Mouse (Mus musculus) limb, embryonic 12.5 days (tissue): ENCODE measurements around the gene Atl3. TPM values are rescaled to one million over a fixed set of nuclear protein-coding genes. Genes with fewer than 3 reads are reported as not detected.

Experiments
- ATAC-seq: fragments of 200-750 bp; cut with Nextera tagmentation; 2 replicates; pipeline ENCODE4 v1.8.0; 2017; ENCODE audit warnings: low read depth, moderate TSS enrichment; ENCODE audit not compliant: insufficient number of reproducible peaks, insufficient read depth, low FRiP score, low TSS enrichment
- H3K27ac ChIP-seq: fragments of 300-500 bp; sonication (generic); 2 replicates; pipeline ENCODE4 v1.5.1; 2016; ENCODE audit warnings: mild to moderate bottlenecking, moderate library complexity
- H3K27me3 ChIP-seq: fragments of 300-500 bp; sonication (generic); 2 replicates; pipeline ENCODE4 v1.6.1; 2016; ENCODE audit warnings: mild to moderate bottlenecking, moderate library complexity
- H3K36me3 ChIP-seq: fragments of 300-500 bp; sonication (generic); 2 replicates; pipeline ENCODE4 v1.6.1; 2016; ENCODE audit warnings: mild to moderate bottlenecking, moderate library complexity
- H3K4me1 ChIP-seq: fragments of 300-500 bp; sonication (generic); replicated peaks from 2 replicates; pipeline ENCODE4 v1.6.1; 2016
- H3K4me2 ChIP-seq: fragments of 300-500 bp; sonication (generic); 2 replicates; pipeline ENCODE4 v1.6.1; 2016; ENCODE audit warnings: mild to moderate bottlenecking, moderate library complexity
- H3K4me3 ChIP-seq: fragments of 300-500 bp; sonication (generic); replicated peaks from 2 replicates; pipeline ENCODE4 v1.5.1; 2016; ENCODE audit warnings: mild to moderate bottlenecking
- H3K9ac ChIP-seq: fragments of 300-500 bp; sonication (generic); replicated peaks from 2 replicates; pipeline ENCODE4 v1.6.1; 2016; ENCODE audit warnings: mild to moderate bottlenecking, moderate library complexity
- H3K9me3 ChIP-seq: fragments of 300-500 bp; sonication (generic); 2 replicates; pipeline ENCODE4 v1.6.1; 2016; ENCODE audit warnings: mild to moderate bottlenecking, moderate library complexity
- WGBS: fragments of 180-500 bp; shearing (Covaris S2); methylation state at CpG from one replicate; pipeline ENCODE4 v1.1.7; 2016; 5-methylcytosine and 5-hydroxymethylcytosine counted together
- polyA plus RNA-seq: library from polyadenylated mRNA; unstranded; fragments of >200 nt; fragmentation: Nextera tagmentation; extraction: Ambion mirVana; gene quantifications from 2 replicates; pipeline ENCODE4 v1.2.1, GENCODE M21; 2016

Atl3 gene
- polyA plus RNA-seq, 1 experiment from 2014 or later: 11.9 TPM

- ATAC-seq: no peak
- Histone ChIP-seq H3K4me3 (no peak overlapping the region), H3K4me2 (no peak overlapping the region), H3K9me3 (no peaks in the 10 kb centered on the region), H3K9ac (no peak overlapping the region), H3K36me3 (peaks cover 52% of the 10 kb centered on the region), H3K27ac (no peak overlapping the region), H3K27me3 (no peaks in the 10 kb centered on the region), H3K4me1 (no peaks in the 10 kb centered on the region)
- 88% methylated on average over 5 of the region's 5 CpGs for WGBS
Observed at GRCm38 (mm10) chr19:7533891-7534290, 40.1 kb downstream of the Atl3 start.

- no peak overlapping the region for H3K4me3 ChIP-seq
Observed at GRCm38 (mm10) chr19:7548924-7549323, 55.1 kb downstream of the Atl3 start.

GRCm38 (mm10) chr19:7551550-7552300, 57.9 kb downstream of the Atl3 start:
- no peak overlapping the region for H3K27ac ChIP-seq
- H3K36me3 ChIP-seq: no peaks in the 10 kb centered on the region
- H3K9me3 ChIP-seq: no peaks in the 10 kb centered on the region
- no peak overlapping the region for H3K9ac ChIP-seq
- no peak for ATAC-seq
- no peaks in the 10 kb centered on the region for H3K4me1 ChIP-seq
- H3K27me3 ChIP-seq: no peaks in the 10 kb centered on the region
- no peak overlapping the region for H3K4me3 ChIP-seq
- WGBS: 59% methylated on average over 4 of the region's 4 CpGs
- no peak overlapping the region for H3K4me2 ChIP-seq

More at GRCm38 (mm10) chr19:7548924-7549323, 55.1 kb downstream of the Atl3 start:
- no peaks in the 10 kb centered on the region for H3K27me3 ChIP-seq
- no peaks in the 10 kb centered on the region for H3K4me1 ChIP-seq
- H3K4me2 ChIP-seq: no peak overlapping the region
- no peak overlapping the region for H3K9ac ChIP-seq
- no peaks in the 10 kb centered on the region for H3K36me3 ChIP-seq
- no peak for ATAC-seq
- H3K27ac ChIP-seq: no peak overlapping the region
- H3K9me3 ChIP-seq: no peaks in the 10 kb centered on the region; the same call in 1 of the 2 replicates
- 85% methylated on average over 3 of the region's 3 CpGs for WGBS

- Histone ChIP-seq H3K4me3 (no peak overlapping the region), H3K27me3 (no peaks in the 10 kb centered on the region), H3K4me2 (no peak overlapping the region), H3K27ac (no peak overlapping the region), H3K4me1 (0 out of 2 replicates have a peak, but pooled peaks cover 2% of the 10 kb centered on the region), H3K9ac (no peak overlapping the region), H3K9me3 (no peaks in the 10 kb centered on the region), H3K36me3 (no peaks in the 10 kb centered on the region)
- 71% methylated on average over 2 of the region's 2 CpGs for WGBS
- ATAC-seq: no peak
Observed at GRCm38 (mm10) chr19:7552301-7552673, 58.4 kb downstream of the Atl3 start.

GRCm38 (mm10) chr19:7553441-7553840, 59.6 kb downstream of the Atl3 start:
- no peak overlapping the region for H3K9ac ChIP-seq
- H3K36me3 ChIP-seq: no peaks in the 10 kb centered on the region
- H3K9me3 ChIP-seq: no peaks in the 10 kb centered on the region
- no peak for ATAC-seq
- H3K4me3 ChIP-seq: no peak overlapping the region
- peaks cover 9% of the 10 kb centered on the region for H3K4me1 ChIP-seq
- no peak overlapping the region for H3K27ac ChIP-seq
- no peak overlapping the region for H3K4me2 ChIP-seq
- 0 out of 2 replicates have a peak, but pooled peaks cover 5% of the 10 kb centered on the region for H3K27me3 ChIP-seq

- Histone ChIP-seq H3K9ac (no peak overlapping the region), H3K4me1 (peaks cover 15% of the 10 kb centered on the region), H3K4me3 (no peak overlapping the region), H3K36me3 (no peaks in the 10 kb centered on the region), H3K27me3 (0 out of 2 replicates have a peak, but pooled peaks cover 5% of the 10 kb centered on the region), H3K27ac (no peak overlapping the region), H3K4me2 (no peak overlapping the region), H3K9me3 (no peaks in the 10 kb centered on the region)
- WGBS: 81% methylated on average over 4 of the region's 4 CpGs
- no peak for ATAC-seq
Observed at GRCm38 (mm10) chr19:7554881-7555280, 61.0 kb downstream of the Atl3 start.

- Histone ChIP-seq H3K36me3 (no peaks in the 10 kb centered on the region), H3K27me3 (0 out of 2 replicates have a peak, but pooled peaks cover 5% of the 10 kb centered on the region), H3K27ac (no peak overlapping the region), H3K4me2 (peak overlapping the region; percentile 80; the same call in 1 of the 2 replicates), H3K9ac (no peak overlapping the region), H3K4me3 (no peak overlapping the region), H3K9me3 (no peaks in the 10 kb centered on the region), H3K4me1 (peaks cover 15% of the 10 kb centered on the region)
- 100% methylated on average over 1 of the region's 1 CpGs for WGBS
- ATAC-seq: no peak
Observed at GRCm38 (mm10) chr19:7556641-7557040, 62.8 kb downstream of the Atl3 start.

- Histone ChIP-seq H3K9ac (peak within 1 kb of the TSS; percentile 58), H3K27me3 (0 out of 2 replicates have a peak, but pooled peaks cover 5% of the 10 kb centered on the region), H3K36me3 (no peaks in the 10 kb centered on the region), H3K9me3 (no peaks in the 10 kb centered on the region), H3K27ac (no peak within 1 kb of the TSS), H3K4me3 (peak within 1 kb of the TSS; percentile 49), H3K4me1 (peaks cover 15% of the 10 kb centered on the region), H3K4me2 (peak within 1 kb of the TSS; percentile 80)
- peak; percentile 39; the same call in 1 of the 2 replicates for ATAC-seq
- WGBS: under 1% methylated on average over 27 of the region's 27 CpGs
Observed at GRCm38 (mm10) chr19:7557328-7557822, 63.5 kb downstream of the Atl3 start, which contains the start of gene Pla2g16. Gene Pla2g16 (plus strand): TSS chr19:7557459.

- Histone ChIP-seq H3K27me3 (0 out of 2 replicates have a peak, but pooled peaks cover 5% of the 10 kb centered on the region), H3K4me3 (peak overlapping the region; percentile 49), H3K27ac (no peak overlapping the region), H3K36me3 (no peaks in the 10 kb centered on the region), H3K4me2 (peak overlapping the region; percentile 80), H3K9ac (peak overlapping the region; percentile 58), H3K9me3 (no peaks in the 10 kb centered on the region), H3K4me1 (peaks cover 15% of the 10 kb centered on the region)
- ATAC-seq: no peak
- WGBS: 12% methylated on average over 4 of the region's 4 CpGs
Observed at GRCm38 (mm10) chr19:7557844-7558243, 64.0 kb downstream of the Atl3 start.

- 72% methylated on average over 4 of the region's 4 CpGs for WGBS
- no peaks in the 10 kb centered on the region for H3K36me3 ChIP-seq
- no peak overlapping the region for H3K4me3 ChIP-seq
- peak overlapping the region; percentile 80; the same call in 1 of the 2 replicates for H3K4me2 ChIP-seq
- H3K4me1 ChIP-seq: peaks cover 15% of the 10 kb centered on the region
- H3K27me3 ChIP-seq: 0 out of 2 replicates have a peak, but pooled peaks cover 5% of the 10 kb centered on the region
- H3K27ac ChIP-seq: no peak overlapping the region
- no peaks in the 10 kb centered on the region for H3K9me3 ChIP-seq
- no peak overlapping the region for H3K9ac ChIP-seq
- ATAC-seq: no peak
Observed at GRCm38 (mm10) chr19:7558675-7559074, 64.8 kb downstream of the Atl3 start.

GRCm38 (mm10) chr19:7559986-7560385, 66.1 kb downstream of the Atl3 start:
- no peak overlapping the region for H3K9ac ChIP-seq
- no peak for ATAC-seq
- 0 out of 2 replicates have a peak, but pooled peaks cover 5% of the 10 kb centered on the region for H3K27me3 ChIP-seq
- WGBS: 72% methylated on average over 4 of the region's 4 CpGs
- no peaks in the 10 kb centered on the region for H3K36me3 ChIP-seq
- no peak overlapping the region for H3K27ac ChIP-seq
- H3K4me3 ChIP-seq: no peak overlapping the region
- H3K4me2 ChIP-seq: no peak overlapping the region
- H3K9me3 ChIP-seq: no peaks in the 10 kb centered on the region
- H3K4me1 ChIP-seq: peaks cover 15% of the 10 kb centered on the region
